Mouse (Mus musculus) testis, adult 10 weeks (tissue): ENCODE measurements around the gene Ints13. TPM values are rescaled to one million over a fixed set of nuclear protein-coding genes. Genes with fewer than 3 reads are reported as not detected.

Experiments
- polyA plus RNA-seq: library from polyadenylated mRNA; stranded (reverse); fragments of 350-450 nt; fragmentation: Illumina TruSeq; extraction: RNeasy Lipid Tissue Mini Kit (QIAGEN cat#74804); gene quantifications from one replicate; pipeline ENCODE4 v1.2.3, GENCODE M21; 2014; ENCODE audit warnings: low read depth, low replicate concordance

Gene Ints13
- 289 TPM for polyA plus RNA-seq

GRCm38 (mm10) chr6:146577310-146578109, at the start of gene Ints13:
Ints13 (minus strand) TSS chr6:146577835.

GRCm38 (mm10) chr6:146576903-146577302, 732 bp downstream of the Ints13 start, which contains the start of gene Fgfr1op2:
Fgfr1op2 (plus strand) TSS chr6:146577203.

GRCm38 (mm10) chr6:146501866-146502804, 75.5 kb downstream of the Ints13 start, which contains the start of gene Itpr2:
Itpr2 (minus strand) TSS chr6:146502223.

Other genes starting within 250 kb of the Ints13 start
- gene Itpr2, start 75.6 kb downstream of the Ints13 start, polyA plus RNA-seq = 2.3 TPM
- 540 TPM for gene Fgfr1op2, start 632 bp downstream of the Ints13 start, polyA plus RNA-seq
- 194 TPM for gene Med21, start 64.7 kb upstream of the Ints13 start, polyA plus RNA-seq
- 9.3 TPM for gene Tm7sf3, start 65.0 kb upstream of the Ints13 start, polyA plus RNA-seq
- gene Stk38l, start 147.2 kb upstream of the Ints13 start, polyA plus RNA-seq = 14.9 TPM
- gene Arntl2, start 218.2 kb upstream of the Ints13 start, polyA plus RNA-seq = 1.8 TPM